Mouse (Mus musculus): Measurements from ENCODE around the gene Ascc1. TPM values are rescaled to one million over a fixed set of nuclear protein-coding genes. Genes with fewer than 3 reads are reported as not detected.

Gene Ascc1
- total RNA-seq, 2 experiments from 2014 or later: 20.5 to 23.1 TPM

DNA sequence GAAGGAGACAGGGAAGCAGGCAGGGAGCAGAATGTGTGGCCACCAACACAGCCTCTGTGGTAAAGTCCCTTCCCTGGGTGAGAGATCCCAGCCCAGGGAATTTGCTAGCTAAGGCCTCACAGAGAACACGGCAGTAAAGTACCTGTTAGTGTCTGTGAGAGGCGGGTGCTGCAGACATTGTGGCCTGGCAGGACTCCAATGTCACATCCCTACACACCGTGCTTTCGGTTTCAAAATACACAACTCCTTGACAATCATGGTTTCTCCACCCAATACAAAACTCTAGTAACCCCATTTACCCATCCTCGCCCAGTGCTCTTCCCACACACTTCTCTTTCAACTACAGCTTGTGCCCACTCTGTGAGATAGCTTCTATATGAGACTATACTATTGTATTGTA, 136.1 kb downstream of the Ascc1 start:
- intact Hi-C loops (cut with DNase I): no loop called here
- DNase-seq (ENCODE audit: low spot score): no peak

DNA sequence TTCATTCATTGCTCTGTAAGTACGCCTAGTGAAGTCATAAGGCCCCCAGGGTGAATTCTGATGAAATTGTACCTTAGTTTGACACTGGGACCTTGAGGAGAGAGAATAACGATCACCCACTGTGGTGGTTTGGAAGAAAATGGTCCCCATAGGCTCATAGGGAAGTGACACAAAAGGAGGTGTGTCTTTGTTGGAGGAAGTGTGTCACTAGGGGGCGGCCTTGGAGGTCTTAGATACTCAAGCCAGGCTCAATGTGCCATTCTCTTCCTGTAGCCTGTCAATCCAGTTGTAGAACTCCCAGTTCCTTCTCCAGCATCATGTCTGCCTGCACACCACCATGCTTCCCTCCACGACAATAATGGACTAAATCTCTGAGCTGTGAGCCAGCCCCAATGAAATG, 138.1 kb downstream of the Ascc1 start:
- intact Hi-C loops (cut with DNase I): no loop called here

DNA sequence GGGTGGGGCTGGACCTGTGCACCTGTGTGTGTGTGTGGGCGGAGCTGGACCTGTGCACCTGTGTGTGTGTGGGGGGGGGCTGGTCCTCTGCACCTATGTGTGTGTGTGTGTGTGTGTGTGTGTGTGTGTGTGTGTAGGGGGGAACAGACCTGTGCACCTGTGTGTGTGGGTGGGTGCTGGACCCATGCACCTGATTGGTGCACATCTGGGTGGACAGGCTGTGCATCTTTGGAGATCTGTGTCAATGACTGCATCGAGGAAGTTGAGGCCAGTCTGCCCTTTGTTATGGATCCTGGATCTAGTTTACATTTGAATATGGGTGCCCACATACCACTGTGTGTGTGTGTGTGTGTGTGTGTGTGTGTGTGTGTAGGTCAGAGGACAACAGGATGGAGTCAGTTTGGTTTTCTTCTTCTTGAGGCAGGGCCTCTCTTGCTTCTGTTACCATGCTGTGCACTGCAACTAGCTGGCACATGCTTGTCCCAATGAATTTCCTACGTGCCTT, 139.1 kb downstream of the Ascc1 start:
- DNase-seq (ENCODE audit: low spot score): no peak
- intact Hi-C loops (cut with DNase I): no loop called here

More for the DNA sequence above, 138.1 kb downstream of the Ascc1 start:
- no peak for DNase-seq (ENCODE audit: low spot score)

DNA sequence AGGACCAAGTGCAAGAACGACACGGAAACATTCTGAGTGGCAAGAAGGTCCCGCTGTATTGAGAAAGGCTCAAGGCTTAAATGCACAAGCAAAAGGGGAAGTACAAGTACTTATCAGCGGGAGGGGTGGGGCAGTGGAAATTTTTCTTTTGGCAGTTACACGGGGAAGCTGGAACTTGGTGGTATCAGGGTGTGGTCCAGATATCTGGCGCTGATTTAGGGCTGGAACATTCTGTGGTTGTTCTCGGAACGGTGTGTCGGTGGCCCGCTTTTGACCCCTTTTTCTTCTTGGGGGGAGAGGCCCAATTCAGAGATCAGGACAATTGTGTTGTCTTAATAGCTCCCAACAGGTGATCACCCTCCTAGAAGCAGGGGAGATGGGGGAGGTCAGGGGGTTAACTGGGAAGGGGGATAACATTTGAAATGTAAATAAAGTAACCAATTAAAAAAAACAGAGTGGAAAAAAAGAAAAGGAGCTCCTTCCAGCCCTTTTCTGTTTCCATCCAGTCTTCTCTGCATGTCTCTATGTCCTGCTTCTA, 145.0 kb downstream of the Ascc1 start:
- intact Hi-C loops (cut with DNase I): loop anchor here (2.0 to 5.0 kb wide), 4 partner anchors 43 to 255 kb away; no protein-coding TSS in a partner anchor
- DNase-seq (ENCODE audit: low spot score): peak; percentile 21

DNA sequence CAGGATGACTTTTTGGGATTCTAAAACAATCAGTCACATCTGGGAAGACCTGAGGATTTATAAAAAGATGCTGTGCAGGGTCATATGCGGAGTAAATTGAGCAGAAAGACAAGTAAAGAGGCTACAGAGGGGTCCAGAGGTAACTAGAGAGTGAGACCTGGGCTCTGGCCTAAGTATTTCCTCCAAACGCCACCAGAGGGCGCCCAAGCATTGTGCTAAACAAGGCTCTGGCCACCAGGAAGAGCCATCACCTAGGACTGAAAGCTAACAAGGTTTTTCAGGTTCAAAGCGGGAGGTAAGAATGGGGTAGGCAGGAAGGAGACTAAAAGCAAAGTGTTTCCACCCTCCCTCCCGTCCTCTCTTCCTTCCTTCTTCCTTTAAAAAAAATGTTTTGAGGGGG, 145.5 kb downstream of the Ascc1 start:
- intact Hi-C loops (cut with DNase I): loop anchor here (2.0 to 5.0 kb wide), 4 partner anchors 43 to 256 kb away; no protein-coding TSS in a partner anchor
- DNase-seq (ENCODE audit: low spot score): peak; percentile 39

Small RNA genes lying within 50 kb of the gene (microRNA-seq; reads per million reads assigned to microRNA genes)
- not detected for gene Mir6906

Other genes starting within 250 kb of the Ascc1 start
- 10 to 100 TPM; 34.5 to 35.9 TPM for gene Dnajb12, start 123.2 kb upstream of the Ascc1 start, total RNA-seq (2021)
- 10 to 100 TPM; 41.8 to 77.1 TPM for gene Ddit4, start 51.0 kb upstream of the Ascc1 start, total RNA-seq (2021)
- gene Anapc16, start 330 bp downstream of the Ascc1 start, total RNA-seq (2021): 10 to 100 TPM; 62.1 to 67.4 TPM
- 10 to 100 TPM; 14.8 to 16.1 TPM for gene Spock2, start 103.4 kb downstream of the Ascc1 start, total RNA-seq (2021)
- under 1 TPM; 0.84 to 0.99 TPM for gene Chst3, start 216.5 kb downstream of the Ascc1 start, total RNA-seq (2021)